Mouse (Mus musculus): ENCODE results near the gene Dnah9. TPM values are rescaled to one million over a fixed set of nuclear protein-coding genes. Genes with fewer than 3 reads are reported as not detected.

Gene Dnah9
- polyA plus RNA-seq, 1 experiment from 2014 or later: 1.0 TPM

GRCm38 (mm10) chr11:65795896-65796295, 372.5 kb downstream of the Dnah9 start:
- ATAC-seq (no peak), DNase-seq (ENCODE audit: low spot score) (no peak)
- H3K4me2 ChIP-seq (ENCODE audit: low read length): no peak overlapping the region
- no peaks in the 10 kb centered on the region for H3K36me3 ChIP-seq (ENCODE audit: control insufficient read depth, insufficient read depth, low read length)
- H3K27me3 ChIP-seq (replicated peaks; ENCODE audit: control insufficient read depth, insufficient read depth, low read length): no peaks in the 10 kb centered on the region
- no peak overlapping the region for H3K4me3 ChIP-seq (ENCODE audit: low read depth, low read length)
- H3K27ac ChIP-seq (ENCODE audit: low read depth, low read length): no peak overlapping the region
- H3K4me1 ChIP-seq (ENCODE audit: control insufficient read depth, insufficient read depth, low read length): no peaks in the 10 kb centered on the region
- H3K9ac ChIP-seq (ENCODE audit: low read length): no peak overlapping the region
- H3K9me3 ChIP-seq (replicated peaks; ENCODE audit: control insufficient read depth, low read length): no peaks in the 10 kb centered on the region
- WGBS: 78% methylated on average over 1 of the region's 1 CpGs

GRCm38 (mm10) chr11:65794428-65795219, 373.7 kb downstream of the Dnah9 start:
- Histone ChIP-seq H3K9me3 (replicated peaks; ENCODE audit: control insufficient read depth, low read length) (no peaks in the 10 kb centered on the region), H3K9ac (ENCODE audit: low read length) (no peak overlapping the region), H3K4me1 (ENCODE audit: control insufficient read depth, insufficient read depth, low read length) (no peaks in the 10 kb centered on the region), H3K27ac (ENCODE audit: low read depth, low read length) (no peak overlapping the region), H3K27me3 (replicated peaks; ENCODE audit: control insufficient read depth, insufficient read depth, low read length) (no peaks in the 10 kb centered on the region), H3K4me3 (ENCODE audit: low read depth, low read length) (no peak overlapping the region), H3K4me2 (ENCODE audit: low read length) (no peak overlapping the region), H3K36me3 (ENCODE audit: control insufficient read depth, insufficient read depth, low read length) (no peaks in the 10 kb centered on the region)
- DNase-seq (ENCODE audit: low spot score) (no peak), ATAC-seq (no peak)
- 82% methylated on average over 10 of the region's 10 CpGs for WGBS

- no peaks in the 10 kb centered on the region for H3K9me3 ChIP-seq (replicated peaks; ENCODE audit: control insufficient read depth, low read length)
- H3K4me1 ChIP-seq (ENCODE audit: control insufficient read depth, insufficient read depth, low read length): peaks cover 11% of the 10 kb centered on the region; the same call in 1 of the 2 replicates
- ATAC-seq: peak; percentile 100
- peak; percentile 94 for DNase-seq (ENCODE audit: low spot score)
- H3K27ac ChIP-seq (ENCODE audit: low read depth, low read length): peak within 1 kb of the TSS; percentile 90
- H3K4me2 ChIP-seq (ENCODE audit: low read length): peak within 1 kb of the TSS; percentile 79
- peak within 1 kb of the TSS; percentile 94 for H3K4me3 ChIP-seq (ENCODE audit: low read depth, low read length)
- H3K36me3 ChIP-seq (ENCODE audit: control insufficient read depth, insufficient read depth, low read length): no peaks in the 10 kb centered on the region
- no peaks in the 10 kb centered on the region for H3K27me3 ChIP-seq (replicated peaks; ENCODE audit: control insufficient read depth, insufficient read depth, low read length)
- WGBS: under 1% methylated on average over 30 of the region's 36 CpGs
- H3K9ac ChIP-seq (ENCODE audit: low read length): peak within 1 kb of the TSS; percentile 99
Observed at GRCm38 (mm10) chr11:65788154-65788553, 380.2 kb downstream of the Dnah9 start, which contains the start of gene Map2k4. Gene Map2k4, minus strand, starts transcription at chr11:65788297.

GRCm38 (mm10) chr11:65787421-65788151, 380.8 kb downstream of the Dnah9 start:
- ATAC-seq: peak; percentile 90
- DNase-seq (ENCODE audit: low spot score): peak; percentile 13
- H3K4me2 ChIP-seq (ENCODE audit: low read length): peak overlapping the region; percentile 79
- H3K9me3 ChIP-seq (replicated peaks; ENCODE audit: control insufficient read depth, low read length): no peaks in the 10 kb centered on the region
- peak overlapping the region; percentile 90 for H3K27ac ChIP-seq (ENCODE audit: low read depth, low read length)
- no peaks in the 10 kb centered on the region for H3K36me3 ChIP-seq (ENCODE audit: control insufficient read depth, insufficient read depth, low read length)
- under 1% methylated on average over 65 of the region's 71 CpGs for WGBS
- peak overlapping the region; percentile 99 for H3K9ac ChIP-seq (ENCODE audit: low read length)
- peaks cover 11% of the 10 kb centered on the region; the same call in 1 of the 2 replicates for H3K4me1 ChIP-seq (ENCODE audit: control insufficient read depth, insufficient read depth, low read length)
- peak overlapping the region; percentile 94 for H3K4me3 ChIP-seq (ENCODE audit: low read depth, low read length)
- no peaks in the 10 kb centered on the region for H3K27me3 ChIP-seq (replicated peaks; ENCODE audit: control insufficient read depth, insufficient read depth, low read length)

GRCm38 (mm10) chr11:65786160-65786559, 382.2 kb downstream of the Dnah9 start:
- no peaks in the 10 kb centered on the region for H3K27me3 ChIP-seq (replicated peaks; ENCODE audit: control insufficient read depth, insufficient read depth, low read length)
- ATAC-seq (no peak), DNase-seq (ENCODE audit: low spot score) (no peak)
- H3K4me3 ChIP-seq (ENCODE audit: low read depth, low read length): no peak overlapping the region
- H3K4me1 ChIP-seq (ENCODE audit: control insufficient read depth, insufficient read depth, low read length): peaks cover 11% of the 10 kb centered on the region; the same call in 1 of the 2 replicates
- 0 out of 2 replicates have a peak, but pooled peaks cover under 1% of the 10 kb centered on the region for H3K36me3 ChIP-seq (ENCODE audit: control insufficient read depth, insufficient read depth, low read length)
- H3K9me3 ChIP-seq (replicated peaks; ENCODE audit: control insufficient read depth, low read length): no peaks in the 10 kb centered on the region
- no peak overlapping the region for H3K9ac ChIP-seq (ENCODE audit: low read length)
- no peak overlapping the region for H3K27ac ChIP-seq (ENCODE audit: low read depth, low read length)
- H3K4me2 ChIP-seq (ENCODE audit: low read length): peak overlapping the region; percentile 79
- WGBS: 93% methylated on average over 2 of the region's 2 CpGs

- ATAC-seq: no peak
- no peak for DNase-seq (ENCODE audit: low spot score)
- Histone ChIP-seq H3K4me1 (ENCODE audit: control insufficient read depth, insufficient read depth, low read length) (peaks cover 5% of the 10 kb centered on the region; the same call in 1 of the 2 replicates), H3K36me3 (ENCODE audit: control insufficient read depth, insufficient read depth, low read length) (peaks cover 12% of the 10 kb centered on the region), H3K9ac (ENCODE audit: low read length) (no peak overlapping the region), H3K27ac (ENCODE audit: low read depth, low read length) (no peak overlapping the region), H3K9me3 (replicated peaks; ENCODE audit: control insufficient read depth, low read length) (no peaks in the 10 kb centered on the region), H3K27me3 (replicated peaks; ENCODE audit: control insufficient read depth, insufficient read depth, low read length) (no peaks in the 10 kb centered on the region), H3K4me3 (ENCODE audit: low read depth, low read length) (no peak overlapping the region), H3K4me2 (ENCODE audit: low read length) (no peak overlapping the region)
- WGBS: 92% methylated on average over 3 of the region's 3 CpGs
Observed at GRCm38 (mm10) chr11:65781596-65781995, 386.8 kb downstream of the Dnah9 start.
